Mouse (Mus musculus) CH12.LX (cell line): ENCODE data around the gene Ms4a5.

ENCODE experiments used
- CTCF ChIP-seq, 2 experiments: IDR thresholded peaks in 1 of 2; conservative IDR thresholded peaks in 1 of 2; 2 replicates each; pipeline ENCODE4 v1.5.1; 2011 to 2012; ENCODE audit warnings: low read depth in 2 of 2, low read length in 2 of 2, improper control_type of control experiment in 1 of 2, inconsistent platforms in 1 of 2, mild to moderate bottlenecking in 1 of 2, moderate library complexity in 1 of 2
- E2F4 ChIP-seq: IDR thresholded peaks from 2 replicates; pipeline ENCODE4 v1.6.1; 2011; ENCODE audit warnings: low read depth, low read length, improper control_type of control experiment; ENCODE audit not compliant: insufficient replicate concordance
- EP300 ChIP-seq: IDR thresholded peaks from 2 replicates; pipeline ENCODE4 v1.6.1; 2011; ENCODE audit warnings: low read length, improper control_type of control experiment
- ETS1 ChIP-seq: conservative IDR thresholded peaks from 2 replicates; pipeline ENCODE4 v1.6.1; 2012; ENCODE audit warnings: low read depth, mild to moderate bottlenecking, inconsistent platforms, low read length, improper control_type of control experiment, moderate library complexity
- GABPA ChIP-seq: IDR thresholded peaks from 2 replicates; pipeline ENCODE4 v1.6.1; 2012; ENCODE audit warnings: low read depth, low read length, improper control_type of control experiment, inconsistent platforms; ENCODE audit not compliant: insufficient replicate concordance
- MAFK ChIP-seq: IDR thresholded peaks from 2 replicates; pipeline ENCODE4 v1.6.1; 2011; ENCODE audit warnings: low read length, improper control_type of control experiment; ENCODE audit not compliant: insufficient replicate concordance
- MAX ChIP-seq: IDR thresholded peaks from 2 replicates; pipeline ENCODE4 v1.6.1; 2011; ENCODE audit warnings: low read length, improper control_type of control experiment
- MAZ ChIP-seq: IDR thresholded peaks from 2 replicates; pipeline ENCODE4 v1.6.1; 2012; ENCODE audit warnings: low read depth, mild to moderate bottlenecking, inconsistent platforms, low read length, improper control_type of control experiment, moderate library complexity
- POLR2A ChIP-seq: IDR thresholded peaks from 2 replicates; pipeline ENCODE4 v1.6.1; 2011; ENCODE audit warnings: low read depth, mild to moderate bottlenecking, improper control_type of control experiment, low read length
- POLR2AphosphoS2 ChIP-seq: IDR thresholded peaks from 2 replicates; pipeline ENCODE4 v1.6.1; 2011; ENCODE audit warnings: low read depth, low read length, improper control_type of control experiment
- TCF12 ChIP-seq: IDR thresholded peaks from 2 replicates; pipeline ENCODE4 v1.6.1; 2014; ENCODE audit warnings: low read depth, mild to moderate bottlenecking, inconsistent platforms, low read length, improper control_type of control experiment
- USF1 ChIP-seq: IDR thresholded peaks from 2 replicates; pipeline ENCODE4 v1.6.1; 2014; ENCODE audit warnings: low read depth, mild to moderate bottlenecking, inconsistent platforms, low read length, improper control_type of control experiment
- USF2 ChIP-seq: conservative IDR thresholded peaks from 2 replicates; pipeline ENCODE4 v1.6.1; 2011; ENCODE audit warnings: low read depth, low read length, improper control_type of control experiment
- ZC3H11A ChIP-seq: IDR thresholded peaks from 2 replicates; pipeline ENCODE4 v1.6.1; 2012; ENCODE audit warnings: low read depth, mild to moderate bottlenecking, inconsistent platforms, low read length, improper control_type of control experiment

DNA sequence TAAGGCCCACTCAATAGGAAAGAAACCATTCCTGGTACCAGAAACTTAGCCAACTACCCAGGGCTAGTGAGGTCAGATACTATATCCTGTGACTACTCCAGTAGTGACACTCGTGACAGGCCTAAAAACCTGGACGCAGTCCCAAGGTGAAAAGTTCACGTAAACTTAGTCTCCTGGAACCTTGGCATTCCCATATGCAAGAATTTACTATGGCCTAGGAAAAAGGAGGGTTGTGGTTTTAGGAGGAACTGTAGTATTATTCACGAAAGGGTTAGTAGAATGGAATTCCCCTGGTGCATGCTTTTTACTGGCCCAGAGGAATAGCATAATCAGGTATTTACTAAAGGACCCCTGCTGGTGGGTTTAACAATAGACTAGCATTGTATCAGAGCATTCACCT is 33.1 kb upstream of the Ms4a5 start:
- no peak for TF ChIP-seq POLR2A
- no peak for TF ChIP-seq MAZ
- TF ChIP-seq CTCF (conservative IDR thresholded peaks at IDR 0.05 in 1 of 2, IDR thresholded peaks at IDR 0.05 in 1 of 2; ENCODE audit: low read depth in 2 of 2, low read length in 2 of 2): no peak
- no peak for TF ChIP-seq ETS1
- no peak for TF ChIP-seq GABPA
- TF ChIP-seq E2F4: no peak
- no peak for TF ChIP-seq USF2
- no peak for TF ChIP-seq TCF12
- no peak for TF ChIP-seq USF1
- TF ChIP-seq EP300: no peak
- no peak for TF ChIP-seq POLR2AphosphoS2
- TF ChIP-seq MAX: no peak
- TF ChIP-seq MAFK: no peak
- no peak for TF ChIP-seq ZC3H11A
